Mouse (Mus musculus): ENCODE results near the gene Zcchc7. TPM values are rescaled to one million over a fixed set of nuclear protein-coding genes. Genes with fewer than 3 reads are reported as not detected.

Zcchc7 gene
- polyA plus RNA-seq, 1 experiment, result 23.0 TPM

GRCm38 (mm10) chr4:44981280-44981973, 225.8 kb downstream of the Zcchc7 start, which contains the start of gene Grhpr:
Gene Grhpr (plus strand): TSS chr4:44981395.
- no peaks in the 10 kb centered on the region for H3K27me3 ChIP-seq (replicated peaks)
- peaks cover 41% of the 10 kb centered on the region for H3K36me3 ChIP-seq (replicated peaks; ENCODE audit: low read length)
- peaks cover 5% of the 10 kb centered on the region; the same call in 1 of the 2 replicates for H3K9me3 ChIP-seq
- H3K4me1 ChIP-seq, result peaks cover 57% of the 10 kb centered on the region
- no peak for TF ChIP-seq GATA1 (IDR thresholded peaks at IDR 0.05; ENCODE audit: borderline replicate concordance, low read length)
- no peak for TF ChIP-seq FLI1 (IDR thresholded peaks at IDR 0.05; ENCODE audit: low read length)
- H3K4me3 ChIP-seq (replicated peaks), result peak within 1 kb of the TSS; percentile 98

Other genes with a start within 250 kb of the Zcchc7 start
- gene Pax5, start 45.4 kb upstream of the Zcchc7 start, polyA plus RNA-seq (2012; ENCODE audit: insufficient read depth, low replicate concordance), result 1.1 TPM in 1 of 2 replicates, not detected in the other
- gene Grhpr, start 225.5 kb downstream of the Zcchc7 start, polyA plus RNA-seq (2012; ENCODE audit: insufficient read depth, low replicate concordance), result 37.4 and 99.0 TPM in 2 replicates

All from megakaryocyte, embryonic 14.5 days (primary cell).